Mouse (Mus musculus) frontal cortex, adult (tissue): ENCODE measurements around the gene Plcd3.

ENCODE experiments used
- ATAC-seq: cut with Nextera tagmentation; 2 replicates; pipeline ENCODE4 v1.9.2; 2017; ENCODE audit warnings: mild to moderate bottlenecking, moderate library complexity, mixed read lengths; ENCODE audit not compliant: low TSS enrichment

The Plcd3 gene

GRCm38 (mm10) chr11:103117591-103118009 is 16.1 kb upstream of the Plcd3 start:
- no peak for ATAC-seq

GRCm38 (mm10) chr11:103116959-103117590 is 15.6 kb upstream of the Plcd3 start:
- peak; percentile 24; the same call in 1 of the 2 replicates for ATAC-seq

GRCm38 (mm10) chr11:103116008-103116818 is 14.8 kb upstream of the Plcd3 start, which contains the start of gene Hexim1:
Hexim1 (plus strand) TSS chr11:103116231.
- peak; percentile 91 for ATAC-seq

GRCm38 (mm10) chr11:103115163-103116007 is 13.9 kb upstream of the Plcd3 start:
- peak; percentile 38 for ATAC-seq

GRCm38 (mm10) chr11:103114270-103114943 is 12.9 kb upstream of the Plcd3 start:
- no peak for ATAC-seq

GRCm38 (mm10) chr11:103113771-103114170 is 12.3 kb upstream of the Plcd3 start:
- ATAC-seq, result no peak

GRCm38 (mm10) chr11:103113005-103113404 is 11.5 kb upstream of the Plcd3 start:
- no peak for ATAC-seq

- ATAC-seq, result no peak
Observed at GRCm38 (mm10) chr11:103112552-103112912, 11.1 kb upstream of the Plcd3 start.

GRCm38 (mm10) chr11:103111881-103112551 is 10.6 kb upstream of the Plcd3 start:
- no peak for ATAC-seq

GRCm38 (mm10) chr11:103111301-103111700 is 9.8 kb upstream of the Plcd3 start:
- ATAC-seq, result no peak

- no peak for ATAC-seq
Observed at GRCm38 (mm10) chr11:103106386-103106785, 4.9 kb upstream of the Plcd3 start.

GRCm38 (mm10) chr11:103105810-103106209 is 4.4 kb upstream of the Plcd3 start:
- ATAC-seq, result no peak

- no peak for ATAC-seq
Observed at GRCm38 (mm10) chr11:103105180-103105725, 3.8 kb upstream of the Plcd3 start.

GRCm38 (mm10) chr11:103104469-103104868 is 3.0 kb upstream of the Plcd3 start:
- ATAC-seq, result no peak

GRCm38 (mm10) chr11:103103621-103104020 is 2.2 kb upstream of the Plcd3 start:
- no peak for ATAC-seq

GRCm38 (mm10) chr11:103102725-103103349 is 1.4 kb upstream of the Plcd3 start:
- peak; percentile 85 for ATAC-seq

- ATAC-seq, result 0 out of 2 replicates have a peak, but pooled peaks have one; percentile 24
Observed at GRCm38 (mm10) chr11:103101866-103102501, 526 bp upstream of the Plcd3 start.

GRCm38 (mm10) chr11:103100361-103100760 is 1.1 kb downstream of the Plcd3 start:
- no peak for ATAC-seq

- ATAC-seq, result no peak
Observed at GRCm38 (mm10) chr11:103099352-103099940, 2.0 kb downstream of the Plcd3 start.
